Mouse (Mus musculus) embryonic facial prominence, embryonic 11.5 days (tissue): ENCODE data around the gene Cntnap5b. TPM values are rescaled to one million over a fixed set of nuclear protein-coding genes. Genes with fewer than 3 reads are reported as not detected.

Source experiments
- ATAC-seq: fragments of 200-750 bp; cut with Nextera tagmentation; replicated peaks from 2 replicates; pipeline ENCODE4 v1.8.0; 2017; ENCODE audit warnings: low read depth; ENCODE audit not compliant: insufficient number of reproducible peaks, low FRiP score, low TSS enrichment
- DNase-seq: peaks from one replicate; pipeline ENCODE4 v3.0.0-alpha.2; 2015; ENCODE audit warnings: low spot score
- H3K27ac ChIP-seq: fragments of 300-500 bp; sonication (generic); replicated peaks from 2 replicates; pipeline ENCODE4 v1.5.1; 2014; ENCODE audit warnings: mild to moderate bottlenecking, low read depth, low read length, control low read depth
- H3K27me3 ChIP-seq: fragments of 300-500 bp; sonication (generic); 2 replicates; pipeline ENCODE4 v1.6.1; 2014; ENCODE audit warnings: mild to moderate bottlenecking, low read length, moderate library complexity, mixed read lengths; ENCODE audit not compliant: control insufficient read depth, insufficient read depth
- H3K36me3 ChIP-seq: fragments of 300-500 bp; sonication (generic); replicated peaks from 2 replicates; pipeline ENCODE4 v1.6.1; 2014; ENCODE audit warnings: low read depth, mild to moderate bottlenecking, low read length, moderate library complexity, mixed read lengths; ENCODE audit not compliant: control insufficient read depth, insufficient read depth
- H3K4me1 ChIP-seq: fragments of 300-500 bp; sonication (generic); 2 replicates; pipeline ENCODE4 v1.6.1; 2014; ENCODE audit warnings: low read length, mixed read lengths; ENCODE audit not compliant: control insufficient read depth, insufficient read depth
- H3K4me2 ChIP-seq: fragments of 300-500 bp; sonication (generic); 2 replicates; pipeline ENCODE4 v1.6.1; 2014; ENCODE audit warnings: low read depth, mild to moderate bottlenecking, control low read depth, low read length, moderate library complexity
- H3K4me3 ChIP-seq: fragments of 300-500 bp; sonication (generic); 2 replicates; pipeline ENCODE4 v1.5.1; 2014; ENCODE audit warnings: low read depth, low read length, control low read depth
- H3K9ac ChIP-seq: fragments of 300-500 bp; sonication (generic); replicated peaks from 2 replicates; pipeline ENCODE4 v1.6.1; 2014; ENCODE audit warnings: mild to moderate bottlenecking, control low read depth, low read length
- H3K9me3 ChIP-seq: fragments of 300-500 bp; sonication (generic); replicated peaks from 2 replicates; pipeline ENCODE4 v1.6.1; 2016; ENCODE audit warnings: mild to moderate bottlenecking, low read length, inconsistent platforms, mixed read lengths; ENCODE audit not compliant: control insufficient read depth
- WGBS: fragments of 180-500 bp; shearing (Covaris S2); extraction: QIAGEN DNeasy Blood & Tissue Kit; methylation state at CpG from one replicate; pipeline ENCODE4 v1.1.7; 2014; 5-methylcytosine and 5-hydroxymethylcytosine counted together
- polyA plus RNA-seq: library from polyadenylated mRNA; unstranded; fragments of >200 nt; fragmentation: Nextera tagmentation; extraction: Ambion mirVana; gene quantifications from 2 replicates; pipeline ENCODE4 v1.2.1, GENCODE M21; 2014

Cntnap5b gene
- polyA plus RNA-seq, 1 experiment from 2014 or later: 0.10 TPM

DNA sequence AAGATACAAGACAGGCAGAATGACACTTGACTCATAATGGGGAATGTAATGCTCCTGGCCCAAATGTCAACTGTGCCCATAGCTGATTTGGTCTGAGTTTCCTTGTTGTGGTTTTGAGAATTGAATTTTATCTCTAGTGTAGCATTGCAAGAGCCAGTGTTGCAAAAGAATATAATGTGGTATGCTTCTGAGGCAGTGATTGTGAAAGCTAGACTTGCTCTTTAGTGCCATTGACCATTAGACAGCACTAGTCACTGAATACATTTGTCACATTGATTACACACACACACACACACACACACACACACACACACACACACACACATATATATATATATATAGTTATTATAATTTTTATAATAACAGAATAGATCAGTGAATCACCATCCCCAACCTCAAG is 328.0 kb downstream of the Cntnap5b start:
- Histone ChIP-seq H3K27me3 (no peaks in the 10 kb centered on the region), H3K9ac (no peak overlapping the region), H3K36me3 (no peaks in the 10 kb centered on the region), H3K9me3 (no peaks in the 10 kb centered on the region), H3K27ac (no peak overlapping the region), H3K4me1 (no peaks in the 10 kb centered on the region), H3K4me2 (no peak overlapping the region), H3K4me3 (no peak overlapping the region)
- ATAC-seq (no peak), DNase-seq (no peak)

DNA sequence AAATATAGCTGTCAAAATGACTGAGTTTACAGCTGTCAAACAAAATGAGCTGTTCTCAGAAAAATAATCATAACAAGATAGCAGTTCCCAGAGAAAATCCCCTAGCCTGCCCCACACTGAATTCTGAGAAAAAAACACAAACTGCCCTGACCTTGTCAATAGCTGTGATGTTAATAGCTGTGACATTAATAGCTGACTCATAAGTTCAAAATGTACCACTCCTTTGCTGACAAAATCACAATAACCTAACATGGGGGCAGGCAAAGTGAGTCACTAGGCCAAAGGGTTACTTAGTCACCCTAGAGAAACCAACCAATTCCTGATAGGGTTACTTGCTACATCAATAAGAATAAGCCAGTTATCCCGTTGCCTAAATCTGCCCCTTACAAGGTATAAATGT is 328.5 kb downstream of the Cntnap5b start:
- WGBS: 66% methylated on average over 1 of the region's 1 CpGs
- Histone ChIP-seq H3K9ac (no peak overlapping the region), H3K9me3 (no peaks in the 10 kb centered on the region), H3K4me2 (no peak overlapping the region), H3K27me3 (no peaks in the 10 kb centered on the region), H3K4me1 (no peaks in the 10 kb centered on the region), H3K36me3 (no peaks in the 10 kb centered on the region), H3K27ac (no peak overlapping the region), H3K4me3 (no peak overlapping the region)
- no peak for ATAC-seq
- DNase-seq: no peak

DNA sequence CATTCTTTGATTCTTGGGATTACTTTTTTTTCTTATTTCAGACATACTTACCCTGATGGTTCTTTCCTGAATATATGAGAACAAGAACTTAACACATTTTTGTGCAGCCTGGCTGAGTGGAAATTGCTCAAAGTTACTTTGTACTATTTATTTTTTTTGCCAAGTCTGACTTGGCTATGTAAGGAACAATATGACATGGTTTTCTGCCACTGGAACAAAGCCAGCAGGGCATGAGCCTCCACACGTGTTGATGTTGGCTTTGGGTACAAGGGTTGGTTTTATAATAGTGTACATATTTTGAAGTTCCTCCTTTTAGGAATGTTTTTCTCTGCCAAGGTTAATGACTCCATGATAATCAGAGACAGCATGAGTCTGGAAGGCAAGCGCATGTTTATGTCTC is 331.8 kb downstream of the Cntnap5b start:
- WGBS: 76% methylated on average over 2 of the region's 2 CpGs
- H3K4me1 ChIP-seq: no peaks in the 10 kb centered on the region
- no peaks in the 10 kb centered on the region for H3K9me3 ChIP-seq
- H3K36me3 ChIP-seq: no peaks in the 10 kb centered on the region
- H3K4me3 ChIP-seq: no peak overlapping the region
- no peak overlapping the region for H3K4me2 ChIP-seq
- no peak for ATAC-seq
- H3K9ac ChIP-seq: no peak overlapping the region
- H3K27me3 ChIP-seq: no peaks in the 10 kb centered on the region
- no peak overlapping the region for H3K27ac ChIP-seq
- no peak for DNase-seq

DNA sequence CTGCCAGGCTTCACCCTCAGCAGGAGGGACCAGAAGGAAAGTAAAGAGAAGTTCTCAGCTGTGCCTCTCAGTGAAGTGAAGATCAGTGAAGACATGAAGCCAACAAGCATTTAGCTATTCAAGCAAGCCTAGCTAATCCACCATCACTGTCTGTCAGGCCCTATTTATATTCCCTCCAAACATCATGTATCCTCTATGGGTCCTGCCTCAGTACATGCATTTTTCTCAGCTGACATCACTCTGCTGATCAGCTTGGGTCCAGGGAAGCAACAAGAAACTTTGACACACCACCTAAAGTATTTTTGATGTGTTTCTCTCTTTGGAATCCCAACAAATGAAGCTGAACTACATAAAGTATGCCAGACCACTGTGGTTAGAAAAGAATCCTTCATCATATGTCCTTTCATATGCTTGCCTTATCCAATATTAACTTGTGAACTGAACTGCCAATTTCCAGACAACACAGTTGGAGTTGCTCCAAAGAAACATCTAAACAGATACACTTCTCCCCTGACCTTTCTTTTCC is 349.9 kb downstream of the Cntnap5b start:
- Histone ChIP-seq H3K36me3 (no peaks in the 10 kb centered on the region), H3K4me1 (no peaks in the 10 kb centered on the region), H3K27ac (no peak overlapping the region), H3K4me3 (no peak overlapping the region), H3K27me3 (no peaks in the 10 kb centered on the region), H3K4me2 (no peak overlapping the region), H3K9me3 (no peaks in the 10 kb centered on the region), H3K9ac (no peak overlapping the region)
- ATAC-seq (no peak), DNase-seq (no peak)

DNA sequence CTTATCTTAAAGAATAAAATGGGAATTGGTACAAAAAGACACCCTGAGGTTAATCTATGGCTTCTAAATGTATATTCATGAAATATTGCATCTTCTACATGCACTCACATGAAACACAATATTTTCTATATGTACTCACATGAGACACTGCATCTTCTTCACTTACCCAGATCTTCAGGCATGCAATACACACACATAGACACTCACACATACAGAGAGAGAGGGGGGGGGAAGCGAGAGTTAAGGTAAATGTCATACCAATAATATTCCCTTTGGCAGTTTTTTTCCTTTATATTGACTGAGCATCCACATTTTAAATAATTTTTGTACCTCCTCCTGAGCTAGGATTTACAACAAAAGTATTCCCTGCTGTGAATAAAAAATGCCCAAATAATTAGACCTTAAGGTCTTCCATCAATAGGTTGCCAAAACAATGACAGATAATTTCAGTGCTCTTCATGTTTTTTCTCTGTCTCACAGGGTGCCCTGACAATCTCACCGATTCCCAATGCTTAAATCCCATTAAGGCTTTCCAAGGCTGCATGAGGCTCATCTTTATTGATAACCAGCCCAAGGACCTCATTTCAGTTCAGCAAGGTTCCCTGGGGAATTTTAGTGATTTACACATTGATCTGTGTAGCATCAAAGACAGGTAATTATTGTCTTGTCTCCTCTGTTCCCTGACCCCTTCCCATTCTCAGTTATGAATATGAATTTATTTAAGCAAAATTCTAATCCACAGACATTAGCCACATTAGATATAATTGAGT is 391.2 kb downstream of the Cntnap5b start:
- Histone ChIP-seq H3K4me1 (no peaks in the 10 kb centered on the region), H3K4me3 (no peak overlapping the region), H3K27ac (no peak overlapping the region), H3K9me3 (no peaks in the 10 kb centered on the region), H3K9ac (no peak overlapping the region), H3K4me2 (no peak overlapping the region), H3K36me3 (no peaks in the 10 kb centered on the region), H3K27me3 (no peaks in the 10 kb centered on the region)
- no peak for DNase-seq
- no peak for ATAC-seq
- 68% methylated on average over 2 of the region's 2 CpGs for WGBS

DNA sequence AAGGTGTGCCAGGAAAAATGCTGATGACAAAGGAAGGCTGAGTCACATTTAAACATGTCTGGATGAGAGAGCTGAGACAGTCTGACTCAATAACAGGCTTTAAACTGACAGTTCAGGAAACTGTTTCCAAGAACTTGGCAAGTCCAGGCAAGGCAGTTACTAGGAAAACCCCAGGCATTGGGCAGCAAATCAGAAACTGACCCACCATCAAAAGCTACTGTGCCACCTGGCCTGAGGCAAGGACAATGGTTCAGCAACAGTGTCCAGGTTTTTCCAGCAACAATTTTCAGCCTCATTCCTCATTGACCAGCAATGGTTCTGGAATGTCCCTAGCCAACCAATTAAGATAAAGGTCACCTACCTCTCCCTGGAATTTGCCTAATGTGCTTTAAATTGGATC is 399.0 kb downstream of the Cntnap5b start:
- H3K9ac ChIP-seq: no peak overlapping the region
- no peak overlapping the region for H3K4me3 ChIP-seq
- H3K36me3 ChIP-seq: no peaks in the 10 kb centered on the region
- no peaks in the 10 kb centered on the region for H3K9me3 ChIP-seq
- ATAC-seq (no peak), DNase-seq (no peak)
- no peaks in the 10 kb centered on the region for H3K4me1 ChIP-seq
- no peaks in the 10 kb centered on the region for H3K27me3 ChIP-seq
- no peak overlapping the region for H3K27ac ChIP-seq
- H3K4me2 ChIP-seq: no peak overlapping the region

DNA sequence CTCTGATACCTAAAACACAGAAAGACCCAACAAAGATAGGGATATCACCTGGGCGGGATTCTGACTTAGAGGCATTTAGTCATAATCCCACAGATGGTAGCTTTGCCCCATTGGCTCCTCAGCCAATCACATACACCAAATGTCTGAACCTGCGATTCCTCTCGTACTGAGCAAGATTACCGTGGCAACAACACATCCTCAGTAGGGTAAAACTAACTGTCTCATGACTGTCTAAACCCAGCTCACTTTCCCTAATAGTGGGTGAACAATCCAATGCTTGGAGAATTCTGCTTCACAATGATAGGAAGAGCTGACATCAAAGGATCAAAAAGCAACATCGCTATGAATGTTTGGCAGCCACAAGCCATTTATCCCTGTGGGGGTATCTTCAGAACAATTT is 407.5 kb downstream of the Cntnap5b start:
- no peak overlapping the region for H3K4me3 ChIP-seq
- 84% methylated on average over 5 of the region's 5 CpGs for WGBS
- no peak overlapping the region for H3K9ac ChIP-seq
- H3K27me3 ChIP-seq: no peaks in the 10 kb centered on the region
- H3K36me3 ChIP-seq: no peaks in the 10 kb centered on the region
- ATAC-seq (peak; percentile 100), DNase-seq (peak; percentile 90)
- H3K4me1 ChIP-seq: no peaks in the 10 kb centered on the region
- H3K4me2 ChIP-seq: no peak overlapping the region
- H3K27ac ChIP-seq: no peak overlapping the region
- H3K9me3 ChIP-seq: no peaks in the 10 kb centered on the region

DNA sequence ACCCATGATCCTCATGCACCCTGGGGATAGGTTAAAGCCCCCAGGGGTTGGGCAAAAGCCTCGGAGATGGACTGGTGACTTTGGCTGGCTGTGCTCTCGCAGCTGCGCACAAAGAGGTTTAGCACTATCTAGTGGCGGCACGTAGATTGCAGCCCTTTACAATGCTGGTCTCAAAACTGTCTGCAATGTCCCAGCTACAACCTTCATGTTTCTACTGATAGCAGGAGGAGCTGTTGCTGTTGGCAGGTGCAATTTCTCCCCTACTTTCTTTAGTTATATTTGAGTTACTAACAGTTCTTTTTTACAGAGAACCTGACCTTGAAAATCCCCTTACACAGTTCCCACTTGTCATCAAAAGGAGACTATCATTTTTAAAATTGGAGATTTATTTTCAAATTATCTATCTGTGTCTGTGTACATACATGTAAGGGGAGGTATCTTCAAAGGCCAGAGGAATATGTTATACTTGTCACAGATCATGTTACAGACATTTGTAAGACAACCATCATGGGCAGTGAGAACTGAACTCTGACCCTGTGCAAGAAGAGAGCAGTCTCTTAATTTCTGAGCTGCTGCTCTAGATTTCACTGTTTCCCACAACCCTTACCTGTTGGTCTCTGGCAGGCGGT is 459.5 kb downstream of the Cntnap5b start:
- Histone ChIP-seq H3K9ac (no peak overlapping the region), H3K4me1 (no peaks in the 10 kb centered on the region), H3K4me3 (no peak overlapping the region), H3K27ac (no peak overlapping the region), H3K36me3 (no peaks in the 10 kb centered on the region), H3K27me3 (no peaks in the 10 kb centered on the region), H3K9me3 (no peaks in the 10 kb centered on the region), H3K4me2 (no peak overlapping the region)
- peak; percentile 78 for ATAC-seq
- WGBS: 12% methylated on average over 5 of the region's 6 CpGs
- peak; percentile 62 for DNase-seq
